Mouse (Mus musculus) left cerebral cortex, postnatal 36 days (tissue): ENCODE data around the gene Slc35a3. TPM values are rescaled to one million over a fixed set of nuclear protein-coding genes. Genes with fewer than 3 reads are reported as not detected.

Experiments
- DNase-seq, 2 experiments: peaks; one replicate each; pipeline ENCODE4 v3.0.0; 2021 to 2022; ENCODE audit warnings: low spot score in 2 of 2, mixed read lengths in 1 of 2
- intact Hi-C: fragments of 180-260 bp; cut with DNase I; formaldehyde crosslinking; loops from one replicate; pipeline ENCODE4 v1.15.1; 2025
- total RNA-seq, 2 experiments: library from RNA; stranded (reverse); gene quantifications; 2 replicates each; pipeline ENCODE4 v1.2.3; 2021

Gene Slc35a3
- total RNA-seq, 2 experiments from 2014 or later = 12.9 to 13.5 TPM

- no peak for DNase-seq
- intact Hi-C loops = no loop called here
Observed at GRCm38 (mm10) chr3:116650698-116651097, 61.9 kb downstream of the Slc35a3 start.

- DNase-seq = no peak
- intact Hi-C loops = no loop called here
Observed at GRCm38 (mm10) chr3:116648805-116649204, 63.8 kb downstream of the Slc35a3 start.

- DNase-seq = no peak
- intact Hi-C loops = no loop called here
Observed at GRCm38 (mm10) chr3:116646387-116646786, 66.2 kb downstream of the Slc35a3 start.

- intact Hi-C loops = no loop called here
- DNase-seq = no peak
Observed at GRCm38 (mm10) chr3:116642373-116642772, 70.3 kb downstream of the Slc35a3 start.

- no peak for DNase-seq
- intact Hi-C loops = no loop called here
Observed at GRCm38 (mm10) chr3:116641811-116642371, 70.7 kb downstream of the Slc35a3 start.

- no peak for DNase-seq
- intact Hi-C loops = no loop called here
Observed at GRCm38 (mm10) chr3:116640024-116640423, 72.6 kb downstream of the Slc35a3 start.

GRCm38 (mm10) chr3:116638572-116638971, 74.1 kb downstream of the Slc35a3 start:
- intact Hi-C loops = no loop called here

GRCm38 (mm10) chr3:116637693-116638476, 74.7 kb downstream of the Slc35a3 start:
- intact Hi-C loops = no loop called here
- no peak for DNase-seq

More at GRCm38 (mm10) chr3:116638572-116638971, 74.1 kb downstream of the Slc35a3 start:
- no peak for DNase-seq

GRCm38 (mm10) chr3:116635799-116636198, 76.8 kb downstream of the Slc35a3 start:
- no peak for DNase-seq
- intact Hi-C loops = no loop called here

- intact Hi-C loops = no loop called here
- DNase-seq = no peak
Observed at GRCm38 (mm10) chr3:116634853-116635252, 77.8 kb downstream of the Slc35a3 start.

GRCm38 (mm10) chr3:116634091-116634490, 78.5 kb downstream of the Slc35a3 start:
- no peak for DNase-seq
- intact Hi-C loops = no loop called here

GRCm38 (mm10) chr3:116632971-116633370, 79.7 kb downstream of the Slc35a3 start:
- intact Hi-C loops = no loop called here
- DNase-seq = no peak

- DNase-seq = no peak
- intact Hi-C loops = no loop called here
Observed at GRCm38 (mm10) chr3:116631459-116631858, 81.2 kb downstream of the Slc35a3 start.

- intact Hi-C loops = no loop called here
- DNase-seq = no peak
Observed at GRCm38 (mm10) chr3:116622641-116623040, 90.0 kb downstream of the Slc35a3 start.

- intact Hi-C loops = no loop called here
- DNase-seq = no peak
Observed at GRCm38 (mm10) chr3:116620636-116621370, 91.8 kb downstream of the Slc35a3 start.

Other genes starting within 250 kb of the Slc35a3 start
- gene Rtca, start 204.6 kb downstream of the Slc35a3 start, total RNA-seq = 10 to 100 TPM; 60.6 to 61.0 TPM
- 10 to 100 TPM; 17.8 to 18.7 TPM for gene Dbt, start 199.8 kb downstream of the Slc35a3 start, total RNA-seq
- under 1 TPM in 1 of 2 experiments, not detected in 1; 0.17 TPM for gene Lrrc39, start 149.9 kb downstream of the Slc35a3 start, total RNA-seq
- gene Sass6, start 117.8 kb downstream of the Slc35a3 start, total RNA-seq = 1 to 10 TPM; 6.1 to 7.6 TPM
- 10 to 100 TPM; 13.8 to 20.9 TPM for gene Trmt13, start 98.2 kb downstream of the Slc35a3 start, total RNA-seq
- 10 to 100 TPM; 55.1 to 55.4 TPM for gene Mfsd14a, start 50.2 kb downstream of the Slc35a3 start, total RNA-seq
- not detected for gene Gm43191, start 31.6 kb downstream of the Slc35a3 start, total RNA-seq
- gene Agl, start 95.3 kb upstream of the Slc35a3 start, total RNA-seq = 10 to 100 TPM; 23.8 to 26.1 TPM
- gene Frrs1, start 146.6 kb upstream of the Slc35a3 start, total RNA-seq = 1 to 10 TPM; 1.6 to 1.8 TPM